In genomic region chr4:97693931-97694330, GRCm38 (mm10) we compare ENCODE assay signal across 21 mouse cellular contexts.
A peak's percentile ranks its signal among the peaks of the same experiment; 100 is the strongest.
DNase-seq lines count a peak whose midpoint lies in the region; ATAC-seq and TF ChIP-seq lines count a peak whose summit lies in the region.
"Had no signal": no experiment of that assay in that cellular context is flagged by ENCODE, and none has a peak within 500 bp of the region (broad histone marks: within the 10 kb centered on the region; RNA-seq: fewer than 3 reads in every experiment).

No protein-coding gene starts in this region.

- no peaks in the 10 kb centered on the region for H3K9me3 ChIP-seq in embryonic facial prominence, embryonic 14.5 days (ENCODE audit: control insufficient read depth, low read length)
- H3K9me3 ChIP-seq in embryonic facial prominence, embryonic 10.5 days: no peaks in the 10 kb centered on the region
- no peaks in the 10 kb centered on the region for H3K9me3 ChIP-seq in lung, postnatal 0 days (ENCODE audit: low read length)
- H3K9me3 ChIP-seq: forebrain, embryonic 13.5 days; liver, embryonic 12.5 days; lung, embryonic 15.5 days; megakaryocyte, embryonic 14.5 days; midbrain, embryonic 15.5 days had no signal

- TF ChIP-seq POLR2A in lung, adult 2 months (IDR thresholded peaks at IDR 0.05; ENCODE audit: borderline replicate concordance, extremely low read depth, low read depth, low read length): no peak

- peak; percentile 81 for TF ChIP-seq EP300 in lung, postnatal 0 days (IDR thresholded peaks at IDR 0.05)

- WGBS in embryonic facial prominence, embryonic 14.5 days: 75% methylated on average over 4 of the region's 4 CpGs
- WGBS in embryonic facial prominence, embryonic 10.5 days: 90% methylated on average over 4 of the region's 4 CpGs
- WGBS in lung, adult 2 months: 79% methylated on average over 4 of the region's 4 CpGs
- WGBS in lung, postnatal 0 days: 72% methylated on average over 4 of the region's 4 CpGs

- no peak overlapping the region for H3K27ac ChIP-seq in embryonic facial prominence, embryonic 14.5 days (replicated peaks; ENCODE audit: low read depth, low read length)
- no peak overlapping the region for H3K27ac ChIP-seq in embryonic facial prominence, embryonic 10.5 days (replicated peaks)
- H3K27ac ChIP-seq in lung, postnatal 0 days (ENCODE audit: low read length): no peak overlapping the region
- H3K27ac ChIP-seq: forebrain, embryonic 13.5 days; layer of hippocampus, adult 2 months; liver, embryonic 12.5 days; lung, embryonic 15.5 days; midbrain, embryonic 15.5 days had no signal

- no peaks in the 10 kb centered on the region for H3K27me3 ChIP-seq in embryonic facial prominence, embryonic 14.5 days (replicated peaks; ENCODE audit: control insufficient read depth, insufficient read depth, low read length)
- no peaks in the 10 kb centered on the region for H3K27me3 ChIP-seq in embryonic facial prominence, embryonic 10.5 days (replicated peaks; ENCODE audit: low read depth, poor library complexity, severe bottlenecking)
- H3K27me3 ChIP-seq in lung, postnatal 0 days (replicated peaks; ENCODE audit: insufficient read depth, low read length): no peaks in the 10 kb centered on the region
- H3K27me3 ChIP-seq: forebrain, embryonic 13.5 days; liver, embryonic 12.5 days; lung, embryonic 15.5 days; midbrain, embryonic 15.5 days had no signal

- no peak overlapping the region for H3K9ac ChIP-seq in embryonic facial prominence, embryonic 14.5 days (ENCODE audit: low read depth, low read length)
- no peak overlapping the region for H3K9ac ChIP-seq in lung, postnatal 0 days (replicated peaks; ENCODE audit: low read depth)
- H3K9ac ChIP-seq: forebrain, embryonic 13.5 days; liver, embryonic 12.5 days; lung, embryonic 15.5 days; midbrain, embryonic 15.5 days had no signal

- no peak for TF ChIP-seq CTCF in lung, adult 2 months (IDR thresholded peaks at IDR 0.05; ENCODE audit: insufficient read depth, low read length)
- TF ChIP-seq CTCF in lung, postnatal 0 days (IDR thresholded peaks at IDR 0.05): no peak

- no peak overlapping the region for H3K4me3 ChIP-seq in embryonic facial prominence, embryonic 14.5 days (ENCODE audit: low read depth, low read length)
- H3K4me3 ChIP-seq in embryonic facial prominence, embryonic 10.5 days: no peak overlapping the region
- H3K4me3 ChIP-seq in lung, adult 2 months (replicated peaks; ENCODE audit: extremely low read depth, low read depth, low read length): no peak overlapping the region
- no peak overlapping the region for H3K4me3 ChIP-seq in lung, postnatal 0 days (ENCODE audit: low read depth, low read length)
- H3K4me3 ChIP-seq: erythroblast, embryonic 14.5 days; forebrain, embryonic 13.5 days; layer of hippocampus, adult 2 months; liver, embryonic 12.5 days; lung, embryonic 15.5 days; megakaryocyte, embryonic 14.5 days; midbrain, embryonic 15.5 days; myocyte had no signal

- ATAC-seq in embryonic facial prominence, embryonic 14.5 days (ENCODE audit: low read depth): no peak
- peak; percentile 47 for ATAC-seq in lung, postnatal 0 days
- ATAC-seq: CD4-positive, CD25-positive, alpha-beta regulatory T cell, adult 4 months; forebrain, embryonic 13.5 days; hindbrain, embryonic 16.5 days; intestine, postnatal 0 days; liver, embryonic 12.5 days; midbrain, embryonic 15.5 days had no signal

- H3K36me3 ChIP-seq in embryonic facial prominence, embryonic 14.5 days (ENCODE audit: control insufficient read depth, insufficient read depth, low read length): no peaks in the 10 kb centered on the region
- H3K36me3 ChIP-seq in embryonic facial prominence, embryonic 10.5 days (replicated peaks): no peaks in the 10 kb centered on the region
- H3K36me3 ChIP-seq in lung, postnatal 0 days (ENCODE audit: insufficient read depth, low read length): no peaks in the 10 kb centered on the region
- H3K36me3 ChIP-seq: liver, embryonic 12.5 days; lung, embryonic 15.5 days; midbrain, embryonic 15.5 days had no signal

- DNase-seq in embryonic facial prominence, embryonic 14.5 days (ENCODE audit: low spot score): peak; percentile 36
- DNase-seq in embryonic facial prominence, embryonic 10.5 days (ENCODE audit: low spot score): no peak
- peak; percentile 26 to 45 for DNase-seq in lung, adult 18-20 months
- DNase-seq in lung, adult 2 months: no peak
- peak; percentile 85 for DNase-seq in lung, postnatal 0 days (ENCODE audit: low spot score)
- no peak for DNase-seq in cerebellum, postnatal 36 days
- no peak for DNase-seq in layer of hippocampus, adult 18-20 months (ENCODE audit: low spot score in 2 of 2)
- no peak for DNase-seq in cerebellum, postnatal 14 days
- DNase-seq: cerebellum, adult 18-20 months; thymus, postnatal 36 days had no signal

- H3K4me2 ChIP-seq in embryonic facial prominence, embryonic 14.5 days (ENCODE audit: low read depth, low read length): no peak overlapping the region
- no peak overlapping the region for H3K4me2 ChIP-seq in lung, postnatal 0 days (replicated peaks; ENCODE audit: low read depth, low read length)
- H3K4me2 ChIP-seq: forebrain, embryonic 13.5 days; liver, embryonic 12.5 days; lung, embryonic 15.5 days; midbrain, embryonic 15.5 days had no signal

- peaks cover 20% of the 10 kb centered on the region for H3K4me1 ChIP-seq in embryonic facial prominence, embryonic 14.5 days (ENCODE audit: control insufficient read depth, insufficient read depth, low read length)
- H3K4me1 ChIP-seq in embryonic facial prominence, embryonic 10.5 days: peaks cover 15% of the 10 kb centered on the region; the same call in 1 of the 2 replicates
- no peaks in the 10 kb centered on the region for H3K4me1 ChIP-seq in lung, adult 2 months (ENCODE audit: control insufficient read depth, insufficient read depth, low read length)
- peaks cover 4% of the 10 kb centered on the region for H3K4me1 ChIP-seq in lung, postnatal 0 days (ENCODE audit: insufficient read depth, low read depth, low read length)
- H3K4me1 ChIP-seq: liver, embryonic 12.5 days; megakaryocyte, embryonic 14.5 days; midbrain, embryonic 15.5 days had no signal

Comparison
In these comparisons a context has a peak if more than half of its experiments do, and no peak if none do; other contexts are left out.
1. DNase-seq: peak in embryonic facial prominence, embryonic 14.5 days (single experiment), lung, adult 18-20 months (2 of 2) and lung, postnatal 0 days (single experiment); none in embryonic facial prominence, embryonic 10.5 days (single experiment), lung, adult 2 months (single experiment), cerebellum, postnatal 36 days (0 of 2), layer of hippocampus, adult 18-20 months (0 of 2) and cerebellum, postnatal 14 days (0 of 2).